Mouse (Mus musculus) heart, embryonic 15.5 days (tissue): ENCODE measurements around the gene Tktl1. TPM values are rescaled to one million over a fixed set of nuclear protein-coding genes. Genes with fewer than 3 reads are reported as not detected.
"Not testable (repeated sequence)": the region's sequence is repeated elsewhere in the genome, so short reads cannot be mapped to it uniquely, and the experiment has no call there.

ENCODE experiments used
- ATAC-seq: fragments of 200-750 bp; cut with Nextera tagmentation; replicated peaks from 2 replicates; pipeline ENCODE4 v1.8.0; 2017; ENCODE audit warnings: low read depth, moderate TSS enrichment; ENCODE audit not compliant: insufficient number of reproducible peaks, insufficient read depth, low FRiP score
- H3K27ac ChIP-seq: fragments of 300-500 bp; sonication (generic); 2 replicates; pipeline ENCODE4 v1.5.1; 2015; ENCODE audit warnings: mild to moderate bottlenecking, inconsistent platforms
- H3K27me3 ChIP-seq: fragments of 300-500 bp; sonication (generic); 2 replicates; pipeline ENCODE4 v1.6.1; 2015; ENCODE audit warnings: inconsistent platforms
- H3K36me3 ChIP-seq: fragments of 300-500 bp; sonication (generic); 2 replicates; pipeline ENCODE4 v1.6.1; 2015; ENCODE audit warnings: mild to moderate bottlenecking, inconsistent platforms
- H3K4me1 ChIP-seq: fragments of 300-500 bp; sonication (generic); replicated peaks from 2 replicates; pipeline ENCODE4 v1.6.1; 2015; ENCODE audit warnings: inconsistent platforms
- H3K4me2 ChIP-seq: fragments of 300-500 bp; sonication (generic); 2 replicates; pipeline ENCODE4 v1.6.1; 2015; ENCODE audit warnings: inconsistent platforms, mild to moderate bottlenecking, moderate library complexity
- H3K4me3 ChIP-seq: fragments of 300-500 bp; sonication (generic); 2 replicates; pipeline ENCODE4 v1.5.1; 2015; ENCODE audit warnings: mild to moderate bottlenecking, inconsistent platforms
- H3K9ac ChIP-seq: fragments of 300-500 bp; sonication (generic); 2 replicates; pipeline ENCODE4 v1.6.1; 2015; ENCODE audit warnings: mild to moderate bottlenecking, inconsistent platforms
- H3K9me3 ChIP-seq: fragments of 300-500 bp; sonication (generic); replicated peaks from 2 replicates; pipeline ENCODE4 v1.6.1; 2016; ENCODE audit warnings: inconsistent platforms
- WGBS: fragments of 180-500 bp; shearing (Covaris S2); methylation state at CpG from one replicate; pipeline ENCODE4 v1.1.7; 2015; ENCODE audit warnings: mixed read lengths; 5-methylcytosine and 5-hydroxymethylcytosine counted together
- polyA plus RNA-seq: library from polyadenylated mRNA; unstranded; fragments of >200 nt; fragmentation: Nextera tagmentation; extraction: Ambion mirVana; gene quantifications from 2 replicates; pipeline ENCODE4 v1.2.1, GENCODE M21; 2015

The Tktl1 gene
- not detected in 2 replicates for polyA plus RNA-seq

- no peaks in the 10 kb centered on the region for H3K9me3 ChIP-seq
These were observed at the start of gene Tktl1 for GRCm38 (mm10) chrX:74176959-74177358. Tktl1 (plus strand) TSS chrX:74177259.

GRCm38 (mm10) chrX:74135263-74135662 lies 41.8 kb upstream of the Tktl1 start, which contains the start of gene Mecp2:
Mecp2 (minus strand) TSS chrX:74135363.
- H3K9ac ChIP-seq, H3K9me3 ChIP-seq, H3K27ac ChIP-seq: not testable (repeated sequence)

More at GRCm38 (mm10) chrX:74176959-74177358, at the start of gene Tktl1:
- H3K4me2 ChIP-seq = no peak within 1 kb of the TSS
- no peak for ATAC-seq
- no peak within 1 kb of the TSS for H3K9ac ChIP-seq
- no peaks in the 10 kb centered on the region for H3K4me1 ChIP-seq
- 83% methylated on average over 17 of the region's 17 CpGs for WGBS
- H3K27ac ChIP-seq = no peak within 1 kb of the TSS
- H3K27me3 ChIP-seq = no peaks in the 10 kb centered on the region
- H3K36me3 ChIP-seq = no peaks in the 10 kb centered on the region
- H3K4me3 ChIP-seq = no peak within 1 kb of the TSS

GRCm38 (mm10) chrX:74167738-74168137 lies 9.3 kb upstream of the Tktl1 start, which contains the start of gene Tex28:
Tex28 (minus strand) TSS chrX:74167838.
- no peaks in the 10 kb centered on the region for H3K27me3 ChIP-seq
- no peak within 1 kb of the TSS for H3K4me3 ChIP-seq
- H3K27ac ChIP-seq = no peak within 1 kb of the TSS
- no peaks in the 10 kb centered on the region for H3K4me1 ChIP-seq
- H3K36me3 ChIP-seq = no peaks in the 10 kb centered on the region
- no peaks in the 10 kb centered on the region for H3K9me3 ChIP-seq
- ATAC-seq = no peak
- no peak within 1 kb of the TSS for H3K4me2 ChIP-seq
- H3K9ac ChIP-seq = no peak within 1 kb of the TSS
- WGBS = 80% methylated on average over 1 of the region's 1 CpGs

More at GRCm38 (mm10) chrX:74135263-74135662, 41.8 kb upstream of the Tktl1 start, which contains the start of gene Mecp2:
- H3K4me2 ChIP-seq, H3K4me3 ChIP-seq, H3K36me3 ChIP-seq, H3K4me1 ChIP-seq, H3K27me3 ChIP-seq, ATAC-seq: not testable (repeated sequence)
- WGBS = 36% methylated on average over 1 of the region's 1 CpGs

- Histone ChIP-seq H3K36me3 (no peaks in the 10 kb centered on the region), H3K27ac (no peak overlapping the region), H3K4me2 (no peak overlapping the region), H3K4me3 (no peak overlapping the region), H3K4me1 (no peaks in the 10 kb centered on the region), H3K9me3 (no peaks in the 10 kb centered on the region), H3K27me3 (no peaks in the 10 kb centered on the region), H3K9ac (no peak overlapping the region)
- no peak for ATAC-seq
- WGBS = 75% methylated on average over 2 of the region's 2 CpGs
These were observed 26.5 kb downstream of the Tktl1 start for GRCm38 (mm10) chrX:74203556-74203955.

- 85% methylated on average over 4 of the region's 4 CpGs for WGBS
- ATAC-seq = no peak
- no peak overlapping the region for H3K4me3 ChIP-seq
- no peaks in the 10 kb centered on the region; the same call in 1 of the 2 replicates for H3K36me3 ChIP-seq
- H3K4me1 ChIP-seq = no peaks in the 10 kb centered on the region
- no peaks in the 10 kb centered on the region for H3K27me3 ChIP-seq
- no peak overlapping the region for H3K4me2 ChIP-seq
- no peak overlapping the region for H3K27ac ChIP-seq
- H3K9ac ChIP-seq = no peak overlapping the region
- H3K9me3 ChIP-seq = no peaks in the 10 kb centered on the region
These were observed 41.4 kb downstream of the Tktl1 start for GRCm38 (mm10) chrX:74218496-74218895.

GRCm38 (mm10) chrX:74219449-74219848 lies 42.4 kb downstream of the Tktl1 start:
- H3K4me2 ChIP-seq = no peak overlapping the region

GRCm38 (mm10) chrX:74220099-74220498 lies 43.0 kb downstream of the Tktl1 start:
- peaks cover 12% of the 10 kb centered on the region for H3K36me3 ChIP-seq
- not testable (repeated sequence) for H3K4me2 ChIP-seq, H3K9ac ChIP-seq, ATAC-seq, H3K27ac ChIP-seq, H3K27me3 ChIP-seq, H3K9me3 ChIP-seq, H3K4me3 ChIP-seq, H3K4me1 ChIP-seq
- 56% methylated on average over 1 of the region's 1 CpGs for WGBS

More at GRCm38 (mm10) chrX:74219449-74219848, 42.4 kb downstream of the Tktl1 start:
- Histone ChIP-seq H3K9me3 (no peaks in the 10 kb centered on the region), H3K4me1 (no peaks in the 10 kb centered on the region), H3K9ac (no peak overlapping the region), H3K27ac (no peak overlapping the region), H3K4me3 (no peak overlapping the region), H3K36me3 (peaks cover 5% of the 10 kb centered on the region), H3K27me3 (no peaks in the 10 kb centered on the region)
- ATAC-seq = no peak
- WGBS = 49% methylated on average over 13 of the region's 13 CpGs

- H3K27ac ChIP-seq = no peak overlapping the region
- H3K36me3 ChIP-seq = peaks cover 92% of the 10 kb centered on the region
- no peaks in the 10 kb centered on the region for H3K4me1 ChIP-seq
- 82% methylated on average over 1 of the region's 1 CpGs for WGBS
- no peaks in the 10 kb centered on the region for H3K9me3 ChIP-seq
- no peak overlapping the region for H3K4me2 ChIP-seq
- H3K4me3 ChIP-seq = no peak overlapping the region
- H3K27me3 ChIP-seq = no peaks in the 10 kb centered on the region
- ATAC-seq = no peak
- H3K9ac ChIP-seq = no peak overlapping the region
These were observed 53.0 kb downstream of the Tktl1 start for GRCm38 (mm10) chrX:74230038-74230437.

- Histone ChIP-seq H3K9me3 (no peaks in the 10 kb centered on the region), H3K27ac (no peak overlapping the region), H3K4me3 (no peak overlapping the region), H3K9ac (no peak overlapping the region), H3K4me2 (no peak overlapping the region), H3K27me3 (no peaks in the 10 kb centered on the region), H3K36me3 (peaks cover 87% of the 10 kb centered on the region), H3K4me1 (no peaks in the 10 kb centered on the region)
- no peak for ATAC-seq
- 81% methylated on average over 5 of the region's 5 CpGs for WGBS
These were observed 56.1 kb downstream of the Tktl1 start for GRCm38 (mm10) chrX:74233196-74233595.

GRCm38 (mm10) chrX:74240332-74240731 lies 63.3 kb downstream of the Tktl1 start:
- 90% methylated on average over 4 of the region's 4 CpGs for WGBS
- no peak overlapping the region for H3K4me2 ChIP-seq
- H3K27me3 ChIP-seq = no peaks in the 10 kb centered on the region
- no peaks in the 10 kb centered on the region for H3K9me3 ChIP-seq
- H3K9ac ChIP-seq = no peak overlapping the region
- H3K27ac ChIP-seq = no peak overlapping the region
- H3K36me3 ChIP-seq = peaks cover 72% of the 10 kb centered on the region
- H3K4me1 ChIP-seq = peaks cover 14% of the 10 kb centered on the region
- H3K4me3 ChIP-seq = no peak overlapping the region
- ATAC-seq = no peak

GRCm38 (mm10) chrX:74243396-74243795 lies 66.3 kb downstream of the Tktl1 start:
- peaks cover 46% of the 10 kb centered on the region for H3K36me3 ChIP-seq
- no peaks in the 10 kb centered on the region for H3K27me3 ChIP-seq
- no peak for ATAC-seq
- no peaks in the 10 kb centered on the region for H3K9me3 ChIP-seq
- 65% methylated on average over 2 of the region's 2 CpGs for WGBS
- H3K4me3 ChIP-seq = peak overlapping the region; percentile 64
- H3K27ac ChIP-seq = peak overlapping the region; percentile 91; the same call in 1 of the 2 replicates
- peak overlapping the region; percentile 48 for H3K9ac ChIP-seq
- H3K4me1 ChIP-seq = peaks cover 16% of the 10 kb centered on the region
- peak overlapping the region; percentile 70 for H3K4me2 ChIP-seq

- H3K9ac ChIP-seq = peak overlapping the region; percentile 48
- peak overlapping the region; percentile 70 for H3K4me2 ChIP-seq
- WGBS = 50% methylated on average over 3 of the region's 3 CpGs
- no peaks in the 10 kb centered on the region for H3K9me3 ChIP-seq
- ATAC-seq = no peak
- H3K4me3 ChIP-seq = peak overlapping the region; percentile 64
- no peaks in the 10 kb centered on the region for H3K27me3 ChIP-seq
- H3K27ac ChIP-seq = peak overlapping the region; percentile 91
- H3K4me1 ChIP-seq = peaks cover 16% of the 10 kb centered on the region
- peaks cover 42% of the 10 kb centered on the region for H3K36me3 ChIP-seq
These were observed 66.7 kb downstream of the Tktl1 start for GRCm38 (mm10) chrX:74243807-74244206.
